Mouse (Mus musculus) bone marrow, adult 2 months (tissue): ENCODE data around the gene Myh11. TPM values are rescaled to one million over a fixed set of nuclear protein-coding genes. Genes with fewer than 3 reads are reported as not detected.

Experiments
- H3K27ac ChIP-seq: fragments of 200-500 bp; 2 replicates; pipeline ENCODE4 v1.5.1; 2012; ENCODE audit warnings: low read depth, mild to moderate bottlenecking, control low read depth, inconsistent platforms, low read length; ENCODE audit not compliant: control insufficient read depth, poor library complexity, insufficient read depth
- H3K4me1 ChIP-seq: fragments of 200-500 bp; 2 replicates; pipeline ENCODE4 v1.6.1; 2011; ENCODE audit warnings: low read length; ENCODE audit not compliant: control insufficient read depth, insufficient read depth
- H3K4me3 ChIP-seq: fragments of 200-500 bp; replicated peaks from 2 replicates; pipeline ENCODE3; 2011; ENCODE audit warnings: mild to moderate bottlenecking, low read depth, low read length, control low read depth; ENCODE audit not compliant: control insufficient read depth
- CTCF ChIP-seq: fragments of 200-500 bp; IDR thresholded peaks from 2 replicates; pipeline ENCODE4 v1.5.1; 2011; ENCODE audit warnings: low read length, control low read depth; ENCODE audit not compliant: control insufficient read depth, insufficient read depth
- POLR2A ChIP-seq: fragments of 200-500 bp; IDR thresholded peaks from 2 replicates; pipeline ENCODE4 v1.6.1; 2011; ENCODE audit warnings: low read depth, mild to moderate bottlenecking, control low read depth, low read length, borderline replicate concordance; ENCODE audit not compliant: control insufficient read depth
- WGBS: fragments of 180-500 bp; shearing (Covaris S2); methylation state at CpG from one replicate; pipeline ENCODE4 v1.1.7; 2018; 5-methylcytosine and 5-hydroxymethylcytosine counted together
- polyA plus RNA-seq: library from polyadenylated mRNA; stranded (reverse); fragments of >200 nt; gene quantifications from 2 replicates; pipeline ENCODE4 v1.2.4, GENCODE M21; 2011; ENCODE audit warnings: low replicate concordance; ENCODE audit not compliant: missing spikeins, insufficient read depth, insufficient read length

Gene Myh11
- polyA plus RNA-seq, 1 experiment, result 1.1 TPM

DNA sequence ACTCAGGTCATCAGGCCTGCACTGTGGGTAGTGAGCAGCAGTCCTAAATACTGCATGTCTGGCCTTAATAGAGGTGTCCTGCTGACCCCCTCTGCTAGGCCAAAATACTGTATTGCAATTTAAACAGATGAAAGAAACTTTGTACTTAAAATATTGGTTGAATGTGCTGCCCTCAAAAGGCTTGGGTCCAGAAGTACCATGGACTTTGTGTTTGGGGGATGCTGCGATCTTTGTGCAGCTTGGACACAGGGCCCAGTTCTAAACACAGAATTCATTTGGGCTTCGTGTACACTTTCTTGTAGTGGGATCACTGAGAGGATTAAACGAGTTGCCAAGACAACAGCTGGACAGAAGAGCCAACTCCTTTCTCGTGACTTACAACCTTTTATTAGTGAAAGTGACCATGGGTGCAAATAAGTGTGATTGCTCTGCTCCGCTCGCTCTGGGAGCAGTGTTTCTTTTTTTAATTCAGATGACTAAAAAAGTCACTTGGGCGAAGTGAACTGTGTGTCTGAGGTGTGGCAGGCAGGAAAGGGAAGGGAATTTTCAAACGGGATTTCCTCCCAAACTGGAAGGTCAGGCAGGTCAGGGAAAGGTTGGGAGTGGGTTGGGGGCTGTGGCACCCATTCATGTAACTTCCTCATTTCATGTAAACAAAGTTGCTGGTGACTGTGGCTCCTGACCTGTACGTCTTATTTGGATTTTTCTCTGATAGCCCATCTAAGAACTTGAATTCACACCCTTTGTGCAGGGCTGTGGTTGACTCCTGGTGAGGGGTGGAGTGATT is 96.8 kb downstream of the Myh11 start:
- H3K27ac ChIP-seq, result no peak overlapping the region
- TF ChIP-seq CTCF, result no peak
- no peak for TF ChIP-seq POLR2A
- peaks cover 2% of the 10 kb centered on the region; the same call in 1 of the 2 replicates for H3K4me1 ChIP-seq
- 73% methylated on average over 9 of the region's 9 CpGs for WGBS
- H3K4me3 ChIP-seq, result no peak overlapping the region

GRCm38 (mm10) chr16:14185516-14185915 is 105.7 kb downstream of the Myh11 start:
- 89% methylated on average over 5 of the region's 5 CpGs for WGBS
- Histone ChIP-seq H3K27ac (no peak overlapping the region), H3K4me1 (no peaks in the 10 kb centered on the region), H3K4me3 (no peak overlapping the region)
- no peak for TF ChIP-seq POLR2A
- no peak for TF ChIP-seq CTCF

GRCm38 (mm10) chr16:14183856-14184255 is 107.3 kb downstream of the Myh11 start:
- TF ChIP-seq CTCF, result no peak
- no peak for TF ChIP-seq POLR2A
- WGBS, result 83% methylated on average over 1 of the region's 1 CpGs
- Histone ChIP-seq H3K4me1 (no peaks in the 10 kb centered on the region), H3K4me3 (no peak overlapping the region), H3K27ac (no peak overlapping the region)

DNA sequence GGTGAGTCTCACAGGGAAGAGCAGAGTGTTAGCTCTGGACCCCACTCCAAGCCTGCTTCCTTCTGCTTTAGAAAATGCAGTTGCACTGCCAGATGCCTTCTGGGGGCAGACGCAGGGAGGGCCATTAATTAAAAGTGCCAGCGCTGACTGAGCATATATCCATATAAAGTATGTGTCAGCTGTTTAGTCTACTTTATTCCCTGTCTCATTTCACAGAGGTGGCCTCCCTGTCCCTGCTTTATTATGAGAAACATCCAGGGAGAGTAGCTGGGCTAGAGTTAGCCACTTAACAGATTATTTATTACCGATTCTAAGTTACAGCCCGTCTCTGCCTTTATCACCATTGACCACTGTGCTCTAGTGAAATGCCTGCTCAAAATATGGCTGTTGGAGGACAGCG is 108.8 kb downstream of the Myh11 start:
- Histone ChIP-seq H3K27ac (no peak overlapping the region), H3K4me3 (no peak overlapping the region), H3K4me1 (peaks cover 1% of the 10 kb centered on the region; the same call in 1 of the 2 replicates)
- TF ChIP-seq POLR2A (no peak), CTCF (no peak)
- WGBS, result 77% methylated on average over 5 of the region's 5 CpGs

DNA sequence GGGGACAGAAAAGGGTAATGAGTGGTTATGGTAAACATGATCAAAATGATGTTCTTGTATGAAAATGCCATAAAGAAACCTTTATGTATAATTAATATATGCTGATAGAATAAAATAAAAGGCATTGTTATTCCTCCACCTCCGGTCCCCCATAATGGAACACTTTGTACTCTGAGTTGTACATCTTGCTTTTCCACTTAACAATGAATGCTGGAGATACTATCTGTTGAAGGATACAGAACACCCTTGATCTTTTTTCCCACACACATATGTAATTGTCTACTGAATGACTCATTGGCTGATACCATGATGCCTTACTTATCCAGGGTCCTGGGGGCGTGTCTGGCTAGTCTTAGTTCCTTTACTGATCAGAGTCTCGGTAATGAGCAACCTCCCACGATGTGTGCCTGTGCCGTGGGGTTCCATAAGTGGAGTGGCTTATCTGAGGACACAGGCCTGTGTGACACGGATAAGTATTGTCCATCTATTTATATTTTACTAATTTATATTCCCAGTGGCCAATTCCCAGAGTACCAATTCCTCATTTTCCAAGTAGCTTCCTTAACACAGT is 110.9 kb downstream of the Myh11 start:
- Histone ChIP-seq H3K4me3 (no peak overlapping the region), H3K27ac (no peak overlapping the region), H3K4me1 (peaks cover 1% of the 10 kb centered on the region; the same call in 1 of the 2 replicates)
- TF ChIP-seq CTCF, result no peak
- TF ChIP-seq POLR2A, result no peak
- 88% methylated on average over 6 of the region's 6 CpGs for WGBS

DNA sequence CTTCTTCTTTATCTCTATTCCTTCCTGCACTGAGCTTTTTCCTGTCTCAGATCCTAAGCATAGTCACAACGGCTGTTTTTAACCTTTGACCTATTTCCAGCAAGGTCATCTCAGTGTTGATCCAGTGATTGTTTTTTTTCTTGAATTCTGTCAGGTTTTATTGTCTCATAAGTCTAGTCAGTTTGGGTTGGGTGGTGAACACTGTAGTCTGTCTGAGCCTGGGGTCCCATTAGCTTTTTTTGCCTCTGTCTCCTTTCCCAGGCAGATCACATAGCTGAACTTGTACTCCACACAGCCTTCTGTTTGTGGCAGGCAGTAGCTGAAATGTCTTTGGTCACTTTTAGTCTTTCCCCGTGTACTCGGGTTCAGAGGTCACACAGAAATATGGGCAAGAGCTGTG is 113.1 kb downstream of the Myh11 start:
- Histone ChIP-seq H3K27ac (no peak overlapping the region), H3K4me3 (no peak overlapping the region), H3K4me1 (peaks cover 1% of the 10 kb centered on the region; the same call in 1 of the 2 replicates)
- no peak for TF ChIP-seq CTCF
- 60% methylated on average over 3 of the region's 3 CpGs for whole genome bisulfite sequencing

DNA sequence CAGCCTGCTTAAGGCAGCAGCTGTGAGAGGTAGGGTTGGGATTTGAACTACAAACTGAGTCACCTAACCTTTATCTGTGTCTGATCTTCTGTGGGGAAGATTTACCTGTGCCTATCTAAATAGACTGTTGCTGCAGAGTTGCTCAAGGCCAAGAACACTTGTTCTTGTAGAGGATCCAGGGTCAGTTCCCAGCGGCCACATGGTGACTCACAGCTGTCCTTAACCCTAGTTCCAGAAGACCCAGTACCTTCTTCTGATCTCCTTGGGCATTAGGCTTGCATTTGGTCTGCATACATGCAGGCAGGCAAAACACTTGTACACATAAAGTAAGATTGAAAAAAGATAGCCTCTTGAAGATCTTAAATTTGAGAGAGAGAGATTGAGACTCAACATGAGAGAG is 121.5 kb downstream of the Myh11 start:
- H3K27ac ChIP-seq, result no peak overlapping the region
- no peak overlapping the region for H3K4me3 ChIP-seq
- 92% methylated on average over 1 of the region's 1 CpGs for WGBS
- no peaks in the 10 kb centered on the region; the same call in 1 of the 2 replicates for H3K4me1 ChIP-seq
- TF ChIP-seq POLR2A (no peak), CTCF (no peak)

DNA sequence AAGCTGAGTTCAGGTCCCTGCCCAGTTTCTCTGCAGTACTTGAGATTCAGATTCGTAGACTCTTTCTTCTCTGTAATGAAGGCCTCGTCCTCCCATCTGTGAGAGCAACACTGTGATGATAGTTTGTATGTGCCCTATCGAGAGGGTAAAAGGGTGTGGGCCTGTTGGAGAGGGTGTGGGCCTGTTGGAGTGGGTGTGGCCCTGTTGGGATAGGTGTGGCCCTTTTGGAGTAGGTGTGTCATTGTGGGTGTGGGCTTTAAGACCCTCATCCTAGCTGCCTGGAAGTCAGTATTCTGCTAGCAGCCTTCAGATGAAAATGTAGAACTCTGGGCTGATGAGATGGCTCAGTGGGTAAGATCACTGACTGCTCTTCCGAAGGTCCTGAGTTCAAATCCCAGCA is 124.7 kb downstream of the Myh11 start:
- Histone ChIP-seq H3K27ac (no peak overlapping the region), H3K4me1 (peaks cover 1% of the 10 kb centered on the region; the same call in 1 of the 2 replicates), H3K4me3 (no peak overlapping the region)
- 74% methylated on average over 4 of the region's 4 CpGs for WGBS
- TF ChIP-seq CTCF (no peak), POLR2A (no peak)
